Mouse (Mus musculus) inflammation-experienced regulatory T-cells, adult 16 weeks (primary cell): ENCODE measurements around the gene Tubb2a. TPM values are rescaled to one million over a fixed set of nuclear protein-coding genes. Genes with fewer than 3 reads are reported as not detected.

ENCODE experiments used
- polyA plus RNA-seq: library from polyadenylated mRNA; unstranded; fragments of 100-300 nt; shearing (Covaris generic); gene quantifications from one replicate; pipeline ENCODE4 v1.2.1, GENCODE M21; 2017

Tubb2a gene
- polyA plus RNA-seq = 26.7 TPM

DNA sequence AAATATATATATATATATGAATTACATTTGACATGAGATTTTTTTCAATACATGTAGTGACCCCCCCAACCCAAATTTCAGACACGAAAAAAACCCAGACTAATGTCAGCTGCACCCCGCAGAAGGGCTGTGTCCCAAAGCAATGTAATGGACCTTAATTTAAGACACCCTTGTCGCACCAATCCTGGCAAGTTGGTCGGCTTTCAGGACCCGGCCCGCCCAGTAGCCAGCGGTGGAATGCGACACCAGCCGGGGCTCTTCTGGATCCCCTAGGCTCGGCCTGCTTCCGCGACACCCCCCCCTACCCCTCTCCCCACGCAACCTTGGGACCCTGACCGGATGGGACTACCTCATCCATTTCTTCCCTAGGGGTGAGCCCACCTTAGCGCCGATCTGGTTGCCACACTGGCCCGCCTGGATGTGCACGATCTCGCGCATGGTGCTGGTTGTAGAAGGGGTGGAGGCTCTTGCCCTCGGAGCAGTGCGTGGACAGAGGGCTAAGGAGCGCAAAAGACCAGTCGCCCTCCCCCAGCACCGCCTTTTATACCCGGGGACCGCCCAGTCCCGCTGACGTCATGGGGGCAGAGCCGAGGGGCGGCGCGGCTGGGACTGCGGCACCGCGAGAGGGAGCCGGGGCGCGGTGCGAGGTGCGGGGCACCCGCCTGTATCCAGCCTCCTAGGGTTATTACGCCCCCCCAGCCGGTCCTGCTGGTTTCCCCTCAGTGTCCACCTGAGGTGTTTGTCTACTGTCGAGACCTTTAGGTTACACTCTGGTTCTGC, at the start of gene Tubb2a:
Gene Tubb2a (minus strand): TSS at position 516 of the 780 bp plus-strand sequence.

DNA sequence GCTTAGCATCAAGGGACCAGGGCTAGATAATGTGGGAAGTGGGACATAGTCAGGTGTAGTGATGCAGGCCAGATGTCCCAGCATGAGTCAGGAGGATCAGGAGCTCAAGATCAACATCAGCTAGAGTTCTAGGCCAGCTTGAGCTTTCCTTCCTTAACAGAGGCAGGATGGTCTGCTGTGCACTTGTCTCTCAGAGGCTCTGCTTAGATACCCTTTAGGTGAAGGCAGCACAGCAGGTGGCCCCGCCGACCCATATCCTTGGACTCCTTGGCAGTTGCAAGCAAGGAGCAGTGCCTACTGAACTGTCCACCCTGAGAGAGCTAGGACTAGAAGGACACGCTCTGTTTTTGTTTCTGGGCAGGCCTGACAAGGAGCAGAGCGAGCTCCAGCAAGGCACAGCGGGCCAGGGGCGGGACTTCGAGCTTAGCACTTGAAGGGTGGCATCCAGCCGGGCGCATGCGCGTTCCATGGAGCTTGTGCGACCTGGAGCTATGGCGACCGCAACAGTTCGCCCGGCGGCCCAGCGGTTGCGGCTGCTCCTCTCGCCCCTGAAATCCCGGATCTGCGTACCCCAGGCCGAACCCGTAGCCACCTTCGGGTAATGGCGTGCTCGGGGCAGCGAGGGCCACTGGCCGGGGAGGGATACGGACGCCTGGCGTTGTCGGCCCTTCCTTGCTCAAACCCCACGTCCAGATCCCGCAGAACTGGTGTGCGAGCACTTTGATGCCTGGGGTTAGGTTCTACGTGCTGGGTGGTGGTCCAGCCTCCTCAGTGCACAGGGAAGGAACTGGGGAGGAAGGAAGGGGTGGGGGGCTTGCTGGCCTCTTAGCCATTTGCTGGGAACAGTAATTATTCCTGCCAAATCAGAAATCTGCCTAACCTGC, 40.4 kb downstream of the Tubb2a start, which contains the start of gene Bphl:
Gene Bphl (plus strand): TSS at position 426 of the 884 bp plus-strand sequence.

Other genes with a start within 250 kb of the Tubb2a start
- not detected for gene Serpinb6e, start 234.6 kb downstream of the Tubb2a start, polyA plus RNA-seq
- not detected for gene Serpinb6c, start 172.3 kb downstream of the Tubb2a start, polyA plus RNA-seq
- gene Nqo2, start 113.3 kb downstream of the Tubb2a start, polyA plus RNA-seq = 8.8 TPM
- 26.6 TPM for gene Ripk1, start 75.6 kb downstream of the Tubb2a start, polyA plus RNA-seq
- gene Serpinb6a, start 75.2 kb downstream of the Tubb2a start, polyA plus RNA-seq = 40.5 TPM
- gene Bphl, start 40.4 kb downstream of the Tubb2a start, polyA plus RNA-seq = 38.0 TPM
- gene Tubb2b, start 52.5 kb upstream of the Tubb2a start, polyA plus RNA-seq = 0.72 TPM
- gene Psmg4, start 85.0 kb upstream of the Tubb2a start, polyA plus RNA-seq = 64.9 TPM